Mouse (Mus musculus): ENCODE measurements around the gene Cpvl. TPM values are rescaled to one million over a fixed set of nuclear protein-coding genes. Genes with fewer than 3 reads are reported as not detected.

Cpvl gene
- total RNA-seq, 2 experiments from 2014 or later, result not detected

DNA sequence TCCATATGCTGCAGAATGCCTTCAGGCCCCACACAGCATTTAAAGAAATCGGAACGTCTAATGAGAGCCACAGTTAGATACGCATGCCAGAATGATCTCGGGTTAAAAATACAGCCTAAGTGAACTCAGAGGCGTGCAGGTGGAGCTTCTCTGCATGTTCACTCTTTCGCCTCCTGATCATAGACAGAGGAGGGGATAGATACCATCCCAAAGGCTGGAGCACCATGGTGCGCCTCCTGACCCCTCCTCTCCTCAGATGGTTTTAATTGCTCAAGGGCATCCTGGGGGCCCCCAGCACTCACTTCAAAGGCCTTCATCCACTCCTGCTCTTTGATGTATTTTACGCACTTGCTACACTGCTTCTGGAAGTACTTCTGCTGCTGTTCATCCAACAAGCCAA, 46.9 kb downstream of the Cpvl start:
- DNase-seq, result no peak

DNA sequence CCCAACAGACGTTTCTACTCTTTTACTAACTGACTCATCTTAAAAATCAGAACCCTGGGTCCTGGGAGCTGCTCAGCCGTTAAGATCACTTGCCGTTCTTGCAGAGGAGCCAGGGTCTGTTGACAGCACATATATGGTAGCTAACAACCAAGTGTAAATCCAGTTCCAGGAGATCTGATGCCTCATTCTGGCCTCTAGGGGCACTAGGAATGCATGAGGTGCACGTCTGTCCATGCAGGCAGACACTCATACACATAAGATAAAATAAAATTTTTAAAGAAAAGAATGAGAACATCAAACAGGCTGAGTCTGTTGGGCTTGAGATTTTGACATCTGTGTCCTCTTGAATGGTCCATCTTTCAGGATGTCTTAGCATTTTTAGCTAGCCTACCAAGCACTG, 48.6 kb downstream of the Cpvl start:
- DNase-seq, result no peak

DNA sequence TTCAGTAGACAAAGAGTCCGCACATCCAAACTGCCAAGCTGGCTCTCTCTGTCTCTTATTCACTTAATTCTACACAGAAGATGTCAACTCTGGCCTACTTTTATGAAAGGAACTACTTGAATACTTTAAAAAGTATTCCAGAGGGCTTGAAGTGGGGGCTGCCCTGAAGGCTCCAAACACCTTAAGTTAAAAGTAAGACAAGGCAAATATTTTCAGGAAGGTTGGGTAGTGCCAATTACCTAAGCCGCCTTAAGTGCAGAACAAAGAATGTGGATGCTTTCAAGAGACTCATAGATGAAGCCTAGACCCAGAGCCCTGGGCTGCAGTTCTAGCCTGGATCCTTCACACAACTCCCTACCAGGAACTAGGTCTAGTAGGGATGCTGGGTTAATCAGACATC, 52.3 kb downstream of the Cpvl start:
- no peak for DNase-seq

DNA sequence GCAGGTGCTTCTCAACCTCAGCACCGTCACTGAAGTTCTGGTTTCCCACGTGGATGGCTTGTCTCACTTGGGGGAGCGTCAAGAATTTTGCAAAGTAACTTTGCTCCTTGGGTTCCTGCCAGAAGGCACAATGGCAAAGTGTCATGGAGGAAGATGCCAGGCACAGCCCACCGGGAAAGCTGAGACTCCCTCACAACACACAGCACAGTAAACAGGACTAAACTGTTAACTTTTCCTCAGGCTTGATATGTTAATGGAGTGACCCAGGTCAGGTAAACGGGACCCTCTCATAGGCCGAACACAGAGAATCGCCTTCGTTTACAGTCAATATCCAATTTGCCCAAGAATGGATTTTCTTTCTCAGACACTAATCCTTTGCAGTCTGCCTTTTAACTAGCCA, 53.3 kb downstream of the Cpvl start:
- DNase-seq, result no peak

DNA sequence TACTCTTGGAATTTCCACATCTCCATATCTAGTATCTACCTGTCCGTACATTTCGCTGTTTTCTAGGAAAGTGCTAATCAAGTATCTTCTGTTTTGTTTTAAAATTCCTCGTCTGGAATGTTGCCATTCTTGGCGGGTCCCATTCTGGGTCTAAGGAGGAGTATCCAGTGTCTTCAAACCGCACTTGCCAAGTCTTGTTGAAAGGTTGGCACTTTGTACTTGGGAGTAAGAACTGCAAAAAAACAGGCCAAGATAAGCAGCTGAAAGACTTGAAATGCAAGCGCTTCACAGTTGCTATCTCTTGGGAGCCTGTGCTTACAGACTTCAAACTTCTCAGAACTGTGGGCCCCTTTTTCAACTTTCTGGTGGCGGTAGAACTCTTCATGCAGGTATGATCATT, 58.4 kb downstream of the Cpvl start:
- no peak for DNase-seq

DNA sequence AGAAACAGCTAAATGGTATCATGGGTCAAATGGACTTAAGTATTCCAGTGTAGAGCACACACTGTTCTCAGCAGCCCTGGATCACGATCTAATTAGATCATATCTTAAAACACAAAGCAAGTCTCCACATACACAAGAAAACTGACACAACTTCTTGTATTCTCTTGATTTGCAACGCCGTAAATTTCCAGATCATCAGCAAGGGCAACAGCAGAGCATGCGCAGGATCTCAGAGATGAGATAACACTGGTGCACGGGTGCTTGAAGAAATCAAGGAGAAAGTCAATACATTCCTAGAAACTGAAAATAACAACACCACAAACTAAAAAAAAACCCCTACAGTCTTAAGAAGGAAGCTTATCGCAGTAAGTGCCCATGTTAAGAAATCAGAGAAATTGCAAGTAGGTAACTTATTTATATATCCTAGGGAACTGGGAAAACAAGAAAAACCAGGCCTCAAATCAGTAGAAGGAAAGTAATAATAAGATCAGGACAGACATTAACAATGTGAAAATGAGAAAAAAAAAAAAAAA, 61.4 kb downstream of the Cpvl start:
- DNase-seq, result no peak

DNA sequence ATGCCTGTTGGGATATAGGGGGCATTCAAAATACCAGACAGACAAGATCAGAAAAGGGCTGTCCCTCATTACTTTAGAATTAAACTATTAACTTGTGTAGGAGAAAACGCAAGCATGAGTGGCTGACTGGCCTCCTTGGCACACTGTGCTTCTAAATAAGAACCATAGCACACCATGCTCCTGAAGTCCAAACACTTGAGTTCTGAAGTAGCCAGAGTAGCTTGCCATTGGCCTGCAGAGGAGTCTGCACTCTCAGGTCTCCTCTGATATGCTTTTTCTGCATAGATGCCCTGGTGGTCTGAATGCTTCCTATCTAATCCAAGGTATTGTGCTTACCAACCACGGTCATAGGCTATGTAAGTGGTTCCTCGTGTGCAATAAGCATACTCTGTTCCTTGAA, 63.1 kb downstream of the Cpvl start:
- DNase-seq, result no peak

DNA sequence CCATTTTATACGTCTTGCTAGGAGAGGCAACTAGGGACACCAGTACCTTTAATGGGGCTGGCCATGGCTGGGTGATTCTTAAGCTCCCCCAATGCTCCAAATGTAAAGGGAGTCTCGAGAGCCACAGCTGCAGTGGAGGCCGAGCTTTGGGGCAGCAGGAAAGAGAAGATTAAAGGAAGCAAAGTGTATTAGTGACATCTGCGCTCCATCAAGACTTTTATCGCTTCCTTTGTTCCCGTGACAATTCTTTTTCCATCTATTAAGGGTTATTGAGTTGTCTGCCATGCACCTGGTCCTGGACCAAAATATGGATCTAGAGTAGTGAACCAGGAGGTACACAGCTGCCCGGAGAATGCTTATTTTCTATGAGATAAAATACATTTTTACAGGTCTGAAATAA, 65.3 kb downstream of the Cpvl start:
- no peak for DNase-seq

DNA sequence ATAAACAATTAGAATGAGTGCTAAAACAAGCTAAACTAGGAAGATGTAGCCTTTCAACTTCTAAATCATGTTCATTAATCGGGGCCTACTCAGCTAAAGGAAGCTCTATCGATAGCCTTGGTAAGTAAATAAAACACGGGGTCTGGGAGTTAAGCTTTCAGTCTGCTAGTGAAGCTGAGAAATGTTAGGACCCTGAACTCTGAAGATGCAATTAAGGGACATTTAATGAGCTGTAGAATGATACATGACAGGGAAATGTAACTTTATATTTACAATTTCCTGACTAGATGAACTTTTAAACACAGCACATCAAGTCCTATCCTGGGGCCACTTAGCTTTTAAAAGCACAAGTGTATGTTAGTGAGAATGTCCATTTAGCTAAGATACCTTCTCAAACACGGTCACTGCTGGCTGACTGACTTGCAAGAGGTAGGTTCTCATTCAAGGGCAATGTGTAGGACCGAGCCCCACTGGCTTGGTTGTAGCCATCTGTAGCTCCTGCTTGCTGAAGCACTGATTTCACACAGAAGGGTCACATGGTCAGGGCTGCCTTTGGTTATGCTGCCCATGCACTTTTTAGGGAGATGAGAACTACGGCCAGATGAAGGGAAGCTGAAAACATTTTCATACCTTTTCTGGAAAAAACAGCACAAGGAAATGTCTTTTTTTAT, 66.2 kb downstream of the Cpvl start:
- DNase-seq, result no peak

DNA sequence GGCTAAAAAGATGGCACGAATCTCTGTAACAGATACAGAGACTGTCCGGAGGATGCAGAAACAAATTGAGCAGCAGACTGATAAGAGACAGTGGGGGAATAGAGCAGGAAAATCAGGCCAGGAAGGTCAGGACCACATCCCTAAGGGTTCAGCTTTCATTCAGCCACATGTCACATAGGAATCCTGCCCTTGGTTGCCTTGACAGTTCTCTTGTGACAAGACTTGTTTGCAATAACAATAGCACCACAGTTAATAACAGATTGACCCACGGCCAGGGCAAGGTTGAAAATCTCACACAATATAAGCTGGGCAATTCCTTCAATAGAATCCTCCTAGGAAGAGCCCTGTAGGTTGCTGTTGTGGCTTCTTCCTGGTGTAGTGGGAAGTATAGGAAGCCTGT, 68.5 kb downstream of the Cpvl start:
- DNase-seq, result no peak

DNA sequence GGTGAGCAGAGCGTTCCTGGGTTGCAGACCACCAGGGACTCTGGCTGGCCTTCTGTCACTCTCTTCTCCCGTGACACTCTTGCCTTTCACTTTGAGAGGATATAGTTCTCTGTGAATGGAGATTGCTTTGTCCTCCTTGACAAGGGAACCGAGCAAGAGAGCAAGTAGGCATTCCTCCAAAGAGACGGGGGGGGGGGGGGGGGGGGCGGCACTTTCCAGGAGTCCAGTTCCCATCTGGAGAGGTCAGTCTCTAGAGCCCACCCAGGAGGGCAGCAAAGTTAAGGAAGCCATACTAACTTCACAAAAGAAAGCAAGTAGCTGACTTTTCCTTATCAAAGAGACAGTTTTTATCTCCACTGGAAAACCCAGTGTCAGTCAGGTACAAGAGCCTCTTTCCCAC, 69.0 kb downstream of the Cpvl start:
- no peak for DNase-seq

DNA sequence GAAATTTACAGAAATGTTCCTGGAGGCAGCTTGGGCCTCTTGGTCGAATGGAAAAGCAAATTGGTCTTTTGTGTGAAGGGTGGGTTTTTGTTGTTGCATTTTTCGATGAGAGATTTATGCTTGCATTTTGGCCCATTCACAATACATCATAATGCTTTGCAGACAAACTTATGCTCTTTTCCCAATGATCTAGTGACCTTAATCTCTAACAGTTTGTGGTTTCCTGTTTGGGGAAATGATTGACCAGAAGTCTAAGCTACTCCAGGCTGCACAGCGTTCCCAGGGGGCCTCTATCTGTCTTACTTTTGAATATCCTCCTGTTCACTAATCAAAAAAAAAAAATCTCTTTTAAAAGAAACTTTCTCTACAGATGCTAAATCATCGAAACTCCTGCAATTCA, 71.6 kb downstream of the Cpvl start:
- DNase-seq, result no peak

DNA sequence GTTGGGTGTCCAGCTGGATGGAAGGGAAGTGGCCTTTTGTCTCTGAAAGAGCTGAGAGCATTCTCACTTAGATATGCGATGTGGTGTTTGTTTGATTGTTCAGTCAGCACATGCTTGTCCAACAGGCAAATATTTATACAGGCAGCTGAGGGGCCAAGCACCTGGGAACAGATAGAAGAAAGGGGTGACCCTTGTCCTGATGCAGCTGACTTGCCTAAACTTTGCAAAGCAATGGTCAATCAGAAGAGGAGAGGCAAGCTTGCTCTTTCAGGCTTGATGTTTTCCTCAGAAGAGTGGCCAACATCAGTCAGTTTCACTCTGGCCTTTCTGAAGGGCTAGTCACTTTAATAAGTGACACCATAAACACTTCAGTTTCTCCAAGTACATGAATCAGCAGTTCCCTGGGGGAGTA, 72.4 kb downstream of the Cpvl start:
- DNase-seq, result no peak

DNA sequence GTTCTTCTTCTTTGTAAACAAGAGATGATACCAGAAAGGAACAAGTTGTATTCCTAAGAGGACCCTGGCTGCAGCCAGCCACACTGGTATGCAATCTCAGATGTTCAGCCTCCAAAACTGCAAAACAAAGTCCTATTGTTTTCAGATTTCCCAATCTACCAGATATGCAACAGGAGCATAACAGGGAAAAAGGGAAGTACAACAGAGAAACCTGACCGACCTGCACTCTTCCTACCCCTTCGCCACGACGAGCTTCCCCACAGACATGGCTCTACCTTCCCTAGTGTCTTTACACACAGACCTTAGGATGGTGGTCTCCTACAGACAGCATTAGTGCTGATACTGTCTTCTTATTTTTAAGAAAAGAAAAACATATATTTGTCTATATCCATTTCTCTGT, 72.9 kb downstream of the Cpvl start:
- DNase-seq, result no peak

DNA sequence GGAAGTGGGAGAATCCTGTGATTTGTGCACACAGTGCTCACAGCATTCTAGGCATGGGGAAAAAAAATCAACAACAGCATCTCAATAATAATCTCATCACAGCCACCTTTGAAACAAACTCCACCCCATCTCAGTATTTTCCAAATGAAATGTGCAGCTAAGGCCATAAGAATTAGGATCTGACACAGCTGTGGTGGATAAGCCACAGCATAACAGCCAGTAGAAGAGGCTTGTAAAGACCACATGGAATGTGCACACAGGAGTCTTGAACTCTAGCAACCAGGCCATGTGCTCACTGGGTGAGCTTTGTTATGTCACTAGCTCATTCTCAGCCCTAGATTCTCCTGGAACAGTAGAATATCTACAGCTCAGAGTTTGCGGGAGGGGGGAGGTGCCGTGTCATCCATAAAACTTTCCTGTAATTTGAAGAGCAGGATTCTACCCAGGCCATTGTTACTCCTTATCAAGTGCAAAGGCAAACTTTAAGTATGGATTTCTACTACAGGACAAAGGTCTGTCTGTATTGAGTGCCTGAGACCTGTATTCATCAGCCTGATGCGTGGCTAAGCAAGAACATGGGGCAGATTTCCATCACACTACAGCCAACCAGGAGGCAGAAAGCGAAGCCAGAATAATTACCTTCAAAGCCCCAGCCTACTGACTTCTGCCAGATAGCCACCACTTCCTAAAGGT, 73.6 kb downstream of the Cpvl start:
- DNase-seq, result no peak

DNA sequence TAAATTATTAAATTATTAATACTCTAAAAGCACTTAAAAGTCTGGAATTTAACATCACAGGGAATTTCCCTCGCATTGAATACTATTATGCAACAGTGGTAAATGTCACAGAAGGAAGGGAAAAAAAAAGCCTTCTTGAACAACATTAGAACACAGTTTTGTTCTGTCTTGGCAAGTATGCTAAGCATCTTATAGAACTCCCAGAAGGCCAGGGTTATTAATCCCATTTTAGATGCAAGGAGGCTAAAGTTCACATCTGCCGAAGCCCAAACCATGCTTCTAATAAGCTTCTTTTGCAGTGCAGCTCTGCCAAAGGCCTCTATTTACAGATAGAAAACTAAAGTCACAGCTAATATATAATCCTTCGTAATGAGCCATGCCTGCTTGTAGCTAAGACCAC, 74.3 kb downstream of the Cpvl start:
- DNase-seq, result no peak

DNA sequence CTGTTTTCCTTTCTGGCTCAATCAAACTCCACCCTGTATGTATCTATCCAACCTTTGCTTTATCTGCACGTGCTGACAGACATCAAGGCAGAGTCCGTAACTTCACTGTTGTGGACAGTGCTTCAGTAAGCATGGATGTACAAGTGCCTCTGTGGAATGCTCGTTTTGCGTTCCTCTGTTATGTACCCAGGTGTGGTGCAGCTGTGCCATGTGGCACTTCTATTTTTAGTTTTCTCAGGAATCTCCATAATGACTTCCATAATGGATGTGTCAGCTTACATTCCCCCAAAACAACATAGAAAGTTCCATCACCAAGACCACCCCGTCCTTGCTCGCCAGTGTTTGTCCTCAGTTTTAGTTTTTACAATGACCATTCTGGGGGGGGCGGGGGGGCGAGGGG, 76.7 kb downstream of the Cpvl start:
- DNase-seq, result no peak

DNA sequence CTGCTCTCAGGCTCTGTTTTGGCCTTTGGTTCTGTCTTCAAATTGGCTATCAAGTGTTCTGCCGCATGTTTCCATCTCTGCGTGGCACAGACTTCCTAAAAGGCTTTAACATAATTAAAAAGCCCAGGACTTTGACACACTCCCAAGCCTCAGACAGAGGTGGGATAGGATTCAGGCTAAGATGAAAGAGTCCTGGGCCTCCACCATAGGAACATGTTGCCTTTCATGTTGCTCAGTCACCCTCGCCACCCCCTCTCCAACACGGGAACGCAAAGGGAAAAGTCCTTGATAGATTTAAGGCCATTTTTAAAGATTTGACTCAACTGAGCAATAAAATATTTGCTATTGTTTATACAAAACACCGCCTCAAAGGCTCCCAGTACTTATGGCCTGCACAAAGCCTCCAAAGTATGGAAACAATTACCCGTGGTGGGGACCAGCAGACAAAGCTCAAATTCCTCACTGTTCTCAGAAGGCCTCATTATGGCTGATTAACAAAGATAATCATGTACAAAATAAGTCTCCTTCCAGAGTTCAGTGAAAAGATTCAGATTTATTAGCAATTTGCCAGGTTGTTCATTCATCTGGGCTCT, 80.5 kb downstream of the Cpvl start:
- DNase-seq, result no peak

DNA sequence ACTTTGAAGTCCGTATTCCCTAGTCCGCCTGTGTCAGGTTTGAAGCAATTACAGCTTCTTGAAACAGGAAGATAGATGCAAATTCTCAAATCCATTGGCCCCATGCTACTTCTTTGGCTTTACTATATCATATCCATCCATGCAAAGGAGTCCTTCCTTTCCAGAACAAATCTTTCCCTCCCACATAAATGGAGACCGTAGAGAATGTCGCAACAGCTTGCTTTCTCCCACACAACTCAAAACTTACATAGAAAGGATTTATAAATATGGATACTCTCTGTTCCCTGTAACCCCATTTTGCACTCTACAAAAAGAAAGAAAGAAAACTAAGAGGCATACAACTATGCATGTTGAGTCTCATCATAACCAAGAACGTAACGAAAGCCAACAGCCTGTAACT, 81.3 kb downstream of the Cpvl start:
- no peak for DNase-seq

DNA sequence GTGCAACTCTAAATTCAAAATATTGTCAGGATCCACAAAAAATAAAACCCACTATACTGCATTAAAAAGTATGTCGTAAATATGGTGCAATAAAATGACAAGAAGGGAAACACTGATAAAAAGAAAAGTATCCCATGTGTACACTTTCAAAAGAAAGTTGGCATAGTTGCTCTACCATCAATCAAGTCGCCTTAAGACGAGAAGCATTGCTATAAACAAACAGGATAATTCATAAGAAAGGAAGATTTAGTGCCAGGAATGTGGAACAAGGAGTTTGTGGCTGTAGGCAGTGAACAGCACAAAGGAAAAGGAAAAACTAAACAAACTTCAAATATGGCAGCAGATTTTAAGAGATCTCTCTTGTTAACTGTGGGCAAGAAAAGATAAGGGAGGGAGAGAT, 84.7 kb downstream of the Cpvl start:
- no peak for DNase-seq

DNA sequence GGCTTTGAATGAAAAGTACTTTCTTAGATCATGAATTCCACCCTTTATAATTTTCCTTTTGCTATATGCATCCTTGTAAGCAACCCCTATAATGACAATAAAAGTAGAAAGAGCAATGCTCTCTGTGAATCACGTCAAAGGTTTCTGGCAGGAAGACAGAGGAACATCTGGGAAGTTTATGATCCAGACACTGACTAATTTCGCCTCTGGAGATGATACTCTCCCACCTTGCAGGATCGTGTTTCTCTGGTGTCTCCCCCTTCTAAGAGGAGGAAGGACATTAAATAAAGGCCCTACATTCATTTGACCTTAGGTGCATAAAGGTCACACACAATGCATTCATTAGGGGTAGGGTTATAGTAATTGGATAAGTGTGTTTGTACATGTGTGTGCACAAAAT, 87.4 kb downstream of the Cpvl start:
- DNase-seq, result no peak

DNA sequence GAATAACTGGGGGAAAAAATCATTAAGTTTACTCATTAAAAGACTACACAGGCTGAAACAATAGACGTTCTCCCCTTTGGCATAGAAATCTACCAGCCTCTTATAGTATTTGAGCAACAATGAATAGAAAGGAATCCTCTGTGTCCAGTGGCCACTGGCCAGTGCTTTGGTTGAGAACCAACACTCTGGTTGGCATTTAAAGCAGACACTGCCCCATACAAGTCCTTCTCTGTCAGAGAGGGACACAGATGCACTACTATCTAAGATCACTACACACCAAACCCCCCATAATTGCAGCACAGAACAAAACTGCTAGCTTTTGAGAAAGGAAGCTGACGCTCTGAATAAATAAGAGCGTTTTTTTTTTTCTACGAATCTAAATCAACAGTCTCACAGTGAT, 93.5 kb downstream of the Cpvl start:
- DNase-seq, result no peak

DNA sequence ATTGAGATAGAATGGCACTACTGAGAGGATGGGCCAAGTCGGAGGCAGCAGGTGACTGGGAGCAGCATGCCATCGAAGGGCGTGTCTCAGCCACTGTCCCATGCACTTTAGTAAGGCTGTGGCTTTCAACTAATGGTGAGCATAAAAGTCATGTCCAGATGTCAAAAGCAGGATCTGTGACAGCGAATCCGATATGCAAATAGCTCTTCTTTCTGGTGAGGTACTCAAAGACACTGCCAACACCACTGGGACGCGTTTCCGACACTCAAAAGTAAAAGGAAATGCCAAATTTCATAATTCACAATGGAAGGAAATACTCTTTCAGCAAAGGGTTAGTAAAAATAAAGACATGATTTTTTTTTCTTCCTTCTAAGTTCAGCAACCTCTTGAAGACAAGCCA, 94.0 kb downstream of the Cpvl start:
- no peak for DNase-seq

DNA sequence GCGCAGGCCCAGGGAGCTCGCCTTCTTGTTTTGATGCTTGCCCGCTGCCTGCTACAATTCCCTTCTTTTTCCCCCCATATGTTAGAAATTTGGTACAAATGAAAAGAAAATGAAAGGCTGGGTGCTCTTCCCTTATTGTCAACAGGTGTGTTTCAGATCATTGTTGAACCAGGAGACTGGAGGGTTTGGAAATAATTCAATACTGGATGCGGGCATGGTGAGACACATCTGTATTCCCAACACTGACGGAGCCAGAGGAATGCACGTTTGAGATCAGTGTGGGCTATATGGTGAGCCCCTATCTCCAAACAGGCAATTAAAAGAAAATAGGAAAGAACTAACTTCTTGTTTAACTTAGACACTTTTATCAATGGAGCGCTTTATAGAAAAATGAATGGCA, 95.1 kb downstream of the Cpvl start:
- no peak for DNase-seq

Data from adrenal gland, postnatal 10 days (tissue).